Comparison of ENCODE assay signal across 17 mouse cellular contexts in the genomic region with DNA sequence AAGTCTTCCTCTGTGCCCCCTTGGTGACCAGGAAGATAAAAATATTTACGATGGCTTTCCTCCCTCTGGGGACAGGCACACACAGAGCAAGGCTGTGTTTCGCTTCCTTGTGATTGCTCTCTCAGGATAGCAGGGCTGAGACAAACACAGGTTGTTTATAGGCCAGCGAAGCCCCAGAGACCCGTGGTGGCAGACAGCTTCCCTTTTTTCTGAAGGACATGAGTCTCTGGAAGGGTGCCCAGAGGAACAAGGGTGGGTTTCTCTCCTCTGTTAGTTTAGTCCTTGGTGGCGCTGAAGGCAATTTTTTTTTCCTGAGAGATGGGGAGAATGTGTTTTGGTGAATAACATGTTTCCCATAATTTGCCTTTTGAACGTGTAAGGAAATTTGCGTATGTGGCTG. TPM values are rescaled to one million over a fixed set of nuclear protein-coding genes. Genes with fewer than 3 reads are reported as not detected.
A peak's percentile ranks its signal among the peaks of the same experiment; 100 is the strongest.
DNase-seq lines count a peak whose midpoint lies in the region; ATAC-seq and TF ChIP-seq lines count a peak whose summit lies in the region.
"Had no signal": no experiment of that assay in that cellular context is flagged by ENCODE, and none has a peak within 500 bp of the region (broad histone marks: within the 10 kb centered on the region; RNA-seq: fewer than 3 reads in every experiment).

No protein-coding gene starts in this region.

- no peak overlapping the region for H3K9ac ChIP-seq in limb, embryonic 14.5 days (ENCODE audit: low read depth, low read length, severe bottlenecking)
- H3K9ac ChIP-seq in kidney, embryonic 15.5 days = no peak overlapping the region
- H3K9ac ChIP-seq: liver, embryonic 14.5 days; midbrain, embryonic 15.5 days had no signal

- 0 out of 2 replicates have a peak, but pooled peaks cover 7% of the 10 kb centered on the region for H3K4me1 ChIP-seq in limb, embryonic 14.5 days (ENCODE audit: control insufficient read depth, insufficient read depth, low read length)
- peaks cover 11% of the 10 kb centered on the region for H3K4me1 ChIP-seq in limb, embryonic 10.5 days
- peaks cover 3% of the 10 kb centered on the region; the same call in 1 of the 2 replicates for H3K4me1 ChIP-seq in kidney, embryonic 15.5 days
- H3K4me1 ChIP-seq: midbrain, embryonic 15.5 days had no signal

- no peaks in the 10 kb centered on the region for H3K27me3 ChIP-seq in limb, embryonic 14.5 days (ENCODE audit: control insufficient read depth, insufficient read depth, low read length)
- peaks cover 5% of the 10 kb centered on the region; the same call in 1 of the 2 replicates for H3K27me3 ChIP-seq in limb, embryonic 10.5 days (ENCODE audit: low read depth, poor library complexity, severe bottlenecking)
- no peaks in the 10 kb centered on the region for H3K27me3 ChIP-seq in kidney, embryonic 15.5 days
- H3K27me3 ChIP-seq: midbrain, embryonic 15.5 days had no signal

- TF ChIP-seq POLR2A in limb, embryonic 14.5 days (IDR thresholded peaks at IDR 0.05; ENCODE audit: borderline replicate concordance, extremely low read depth, insufficient read depth, insufficient read length) = no peak

- intact Hi-C loops in heart, postnatal 36 days (cut with DNase I) = no loop called here

- H3K27ac ChIP-seq in limb, embryonic 14.5 days (replicated peaks; ENCODE audit: low read depth, low read length) = no peak overlapping the region
- H3K27ac ChIP-seq in limb, embryonic 10.5 days = no peak overlapping the region
- no peak overlapping the region for H3K27ac ChIP-seq in kidney, embryonic 15.5 days
- H3K27ac ChIP-seq: liver, embryonic 14.5 days; midbrain, embryonic 15.5 days had no signal

- H3K9me3 ChIP-seq in limb, embryonic 14.5 days (ENCODE audit: control insufficient read depth, low read length) = no peaks in the 10 kb centered on the region
- H3K9me3 ChIP-seq in limb, embryonic 10.5 days (replicated peaks) = no peaks in the 10 kb centered on the region
- H3K9me3 ChIP-seq in kidney, embryonic 15.5 days (replicated peaks) = no peaks in the 10 kb centered on the region
- H3K9me3 ChIP-seq: midbrain, embryonic 15.5 days had no signal

- H3K4me2 ChIP-seq in limb, embryonic 14.5 days (replicated peaks; ENCODE audit: low read depth, low read length, severe bottlenecking) = no peak overlapping the region
- no peak overlapping the region for H3K4me2 ChIP-seq in kidney, embryonic 15.5 days
- H3K4me2 ChIP-seq: midbrain, embryonic 15.5 days had no signal

- no peaks in the 10 kb centered on the region for H3K36me3 ChIP-seq in limb, embryonic 14.5 days (ENCODE audit: control insufficient read depth, insufficient read depth, low read length)
- no peaks in the 10 kb centered on the region for H3K36me3 ChIP-seq in limb, embryonic 10.5 days
- H3K36me3 ChIP-seq in kidney, embryonic 15.5 days = no peaks in the 10 kb centered on the region
- H3K36me3 ChIP-seq: G1E; midbrain, embryonic 15.5 days had no signal

- DNase-seq in heart, adult 11 months = peak; percentile 93
- no peak for DNase-seq in heart, postnatal 36 days
- DNase-seq in limb, embryonic 14.5 days (ENCODE audit: low spot score) = no peak
- DNase-seq in limb, embryonic 10.5 days (ENCODE audit: low spot score) = no peak
- peak; percentile 76 to 80 for DNase-seq in right cerebral cortex, postnatal 10 days (ENCODE audit: low spot score in 2 of 2)
- no peak for DNase-seq in right cerebral cortex, postnatal 14 days
- DNase-seq in spleen, postnatal 36 days (ENCODE audit: low spot score in 2 of 2) = peak; percentile 70 to 72
- DNase-seq: kidney, adult 11 months; thymus, postnatal 36 days had no signal

- 0 out of 2 replicates have a peak, but pooled peaks have one; percentile 44 for ATAC-seq in limb, embryonic 14.5 days (ENCODE audit: low FRiP score, low read depth)
- ATAC-seq in kidney, embryonic 15.5 days (replicated peaks; ENCODE audit: low FRiP score) = no peak
- ATAC-seq: midbrain, embryonic 15.5 days had no signal

- WGBS in limb, embryonic 14.5 days = 57% methylated on average over 7 of the region's 7 CpGs
- WGBS in limb, embryonic 10.5 days = 73% methylated on average over 7 of the region's 7 CpGs
- WGBS in kidney, embryonic 15.5 days = 57% methylated on average over 7 of the region's 7 CpGs

- H3K4me3 ChIP-seq in limb, embryonic 14.5 days (replicated peaks; ENCODE audit: low read length) = no peak overlapping the region
- H3K4me3 ChIP-seq in limb, embryonic 10.5 days = no peak overlapping the region
- H3K4me3 ChIP-seq in kidney, embryonic 15.5 days (replicated peaks) = no peak overlapping the region
- H3K4me3 ChIP-seq: layer of hippocampus, adult 2 months; midbrain, embryonic 15.5 days had no signal

RNA-seq across cellular contexts. Expression of a gene that starts 8.2 kb away (rescaled TPM):
- 1 to 10 TPM; 1.1 to 1.4 TPM for total RNA-seq in heart, postnatal 36 days (2021)
- polyA plus RNA-seq in limb, embryonic 14.5 days (2012; rRNA removed) = 134 and 171 TPM in 2 replicates
- polyA plus RNA-seq in limb, embryonic 14.5 days (2014; fragmentation: Nextera tagmentation; extraction: Ambion mirVana) = 34.1 and 40.5 TPM in 2 replicates
- polyA plus RNA-seq in limb, embryonic 10.5 days (2016; fragmentation: Nextera tagmentation; extraction: Ambion mirVana) = 7.4 and 9.4 TPM in 2 replicates
- polyA plus RNA-seq in kidney, embryonic 15.5 days (2015; fragmentation: Nextera tagmentation; extraction: Ambion mirVana) = 7.3 and 9.4 TPM in 2 replicates
- polyA plus RNA-seq: G1E had no signal

RNA-seq across cellular contexts. Expression of a gene that starts 33.7 kb away (rescaled TPM):
- total RNA-seq in heart, postnatal 36 days (2021) = not detected
- polyA plus RNA-seq in limb, embryonic 14.5 days (2012; rRNA removed) = 1.3 and 1.4 TPM in 2 replicates
- 0.14 and 0.40 TPM in 2 replicates for polyA plus RNA-seq in limb, embryonic 14.5 days (2014; fragmentation: Nextera tagmentation; extraction: Ambion mirVana)
- 0.08 and 0.29 TPM in 2 replicates for polyA plus RNA-seq in limb, embryonic 10.5 days (2016; fragmentation: Nextera tagmentation; extraction: Ambion mirVana)
- polyA plus RNA-seq in kidney, embryonic 15.5 days (2015; fragmentation: Nextera tagmentation; extraction: Ambion mirVana) = 100.0 and 109 TPM in 2 replicates
- total RNA-seq: G1E; heart, adult 18-20 months; heart, postnatal 25 days; layer of hippocampus, adult 2 months had no signal
- polyA plus RNA-seq: frontal cortex, adult 2 months; G1E had no signal

RNA-seq across cellular contexts. Expression of a gene that starts 51.0 kb away (rescaled TPM):
- total RNA-seq in heart, postnatal 36 days (2021) = not detected
- polyA plus RNA-seq in limb, embryonic 14.5 days (2012; rRNA removed) = 0.14 and 0.31 TPM in 2 replicates
- not detected in 2 replicates for polyA plus RNA-seq in limb, embryonic 14.5 days (2014; fragmentation: Nextera tagmentation; extraction: Ambion mirVana)
- polyA plus RNA-seq in limb, embryonic 10.5 days (2016; fragmentation: Nextera tagmentation; extraction: Ambion mirVana) = 0.19 and 0.35 TPM in 2 replicates
- 8.6 and 19.0 TPM in 2 replicates for polyA plus RNA-seq in kidney, embryonic 15.5 days (2015; fragmentation: Nextera tagmentation; extraction: Ambion mirVana)
- total RNA-seq: G1E; heart, adult 18-20 months; heart, postnatal 25 days; layer of hippocampus, adult 2 months had no signal
- polyA plus RNA-seq: G1E had no signal

Comparison
In these comparisons a context has a peak if more than half of its experiments do, and no peak if none do; other contexts are left out.
1. DNase-seq: peak in heart, adult 11 months (single experiment), right cerebral cortex, postnatal 10 days (2 of 2) and spleen, postnatal 36 days (2 of 2); none in heart, postnatal 36 days (0 of 2), limb, embryonic 14.5 days (single experiment), limb, embryonic 10.5 days (single experiment) and right cerebral cortex, postnatal 14 days (single experiment).
2. RNA of a gene that starts 33.7 kb away (polyA plus RNA-seq): 100.0 to 109 TPM in kidney, embryonic 15.5 days; 0.14 to 1.4 TPM in limb, embryonic 14.5 days and 0.08 to 0.29 TPM in limb, embryonic 10.5 days; every median in the first group is over 10 times any median in the second.